Mouse (Mus musculus) liver, embryonic 15.5 days (tissue): ENCODE measurements around the gene Btla. TPM values are rescaled to one million over a fixed set of nuclear protein-coding genes. Genes with fewer than 3 reads are reported as not detected.

Source experiments
- ATAC-seq: fragments of 200-750 bp; cut with Nextera tagmentation; 2 replicates; pipeline ENCODE4 v1.8.0; 2017; ENCODE audit warnings: moderate number of reproducible peaks, mild to moderate bottlenecking, moderate library complexity; ENCODE audit not compliant: insufficient read depth
- H3K27ac ChIP-seq: fragments of 300-500 bp; sonication (generic); replicated peaks from 2 replicates; pipeline ENCODE4 v1.5.1; 2015; ENCODE audit warnings: mild to moderate bottlenecking, inconsistent platforms
- H3K27me3 ChIP-seq: fragments of 300-500 bp; sonication (generic); 2 replicates; pipeline ENCODE4 v1.6.1; 2015; ENCODE audit warnings: mild to moderate bottlenecking, inconsistent platforms
- H3K36me3 ChIP-seq: fragments of 300-500 bp; sonication (generic); replicated peaks from 2 replicates; pipeline ENCODE4 v1.6.1; 2015; ENCODE audit warnings: moderate library complexity, mild to moderate bottlenecking, inconsistent platforms
- H3K4me1 ChIP-seq: fragments of 300-500 bp; sonication (generic); replicated peaks from 2 replicates; pipeline ENCODE4 v1.6.1; 2015; ENCODE audit warnings: inconsistent platforms
- H3K4me2 ChIP-seq: fragments of 300-500 bp; sonication (generic); 2 replicates; pipeline ENCODE4 v1.6.1; 2015; ENCODE audit warnings: moderate library complexity, mild to moderate bottlenecking, inconsistent platforms
- H3K4me3 ChIP-seq: fragments of 300-500 bp; sonication (generic); replicated peaks from 2 replicates; pipeline ENCODE4 v1.5.1; 2015; ENCODE audit warnings: mild to moderate bottlenecking, inconsistent platforms
- H3K9ac ChIP-seq: fragments of 300-500 bp; sonication (generic); 2 replicates; pipeline ENCODE4 v1.6.1; 2015; ENCODE audit warnings: moderate library complexity, mild to moderate bottlenecking, inconsistent platforms
- H3K9me3 ChIP-seq: fragments of 300-500 bp; sonication (generic); replicated peaks from 2 replicates; pipeline ENCODE4 v1.6.1; 2016; ENCODE audit warnings: inconsistent platforms
- WGBS: fragments of 180-500 bp; shearing (Covaris S2); methylation state at CpG from one replicate; pipeline ENCODE4 v1.1.7; 2015; ENCODE audit warnings: mixed read lengths; ENCODE audit not compliant: insufficient replicate concordance; 5-methylcytosine and 5-hydroxymethylcytosine counted together
- polyA plus RNA-seq: library from polyadenylated mRNA; unstranded; fragments of >200 nt; fragmentation: Nextera tagmentation; extraction: Ambion mirVana; gene quantifications from 2 replicates; pipeline ENCODE4 v1.2.1, GENCODE M21; 2015

Gene Btla
- polyA plus RNA-seq, 1 experiment from 2014 or later, result 0.56 TPM

DNA sequence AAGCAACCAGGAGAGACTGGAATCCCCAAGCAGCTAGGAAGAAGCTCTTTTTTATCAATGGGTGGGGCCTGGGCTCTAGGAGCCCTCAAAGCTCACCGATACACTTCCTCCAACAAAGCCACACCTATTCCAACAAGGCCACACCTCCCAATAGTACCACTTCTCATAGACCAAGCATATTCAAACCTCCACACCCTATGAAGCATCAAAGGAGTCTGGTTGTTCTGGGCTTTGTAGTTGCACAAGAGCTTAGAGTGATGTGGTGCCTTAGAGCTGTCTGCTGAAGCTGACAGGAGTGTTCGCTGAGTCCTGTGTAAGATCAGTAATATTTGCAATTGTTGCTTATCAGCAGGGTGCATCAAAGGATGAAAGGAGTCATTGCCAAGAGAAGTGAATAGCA, 37.2 kb downstream of the Btla start:
- ATAC-seq, result no peak
- Histone ChIP-seq H3K4me2 (no peak overlapping the region), H3K36me3 (no peaks in the 10 kb centered on the region), H3K27ac (no peak overlapping the region), H3K27me3 (no peaks in the 10 kb centered on the region), H3K4me1 (no peaks in the 10 kb centered on the region), H3K4me3 (no peak overlapping the region), H3K9me3 (no peaks in the 10 kb centered on the region), H3K9ac (no peak overlapping the region)
- WGBS, result 61% methylated on average over 2 of the region's 2 CpGs

DNA sequence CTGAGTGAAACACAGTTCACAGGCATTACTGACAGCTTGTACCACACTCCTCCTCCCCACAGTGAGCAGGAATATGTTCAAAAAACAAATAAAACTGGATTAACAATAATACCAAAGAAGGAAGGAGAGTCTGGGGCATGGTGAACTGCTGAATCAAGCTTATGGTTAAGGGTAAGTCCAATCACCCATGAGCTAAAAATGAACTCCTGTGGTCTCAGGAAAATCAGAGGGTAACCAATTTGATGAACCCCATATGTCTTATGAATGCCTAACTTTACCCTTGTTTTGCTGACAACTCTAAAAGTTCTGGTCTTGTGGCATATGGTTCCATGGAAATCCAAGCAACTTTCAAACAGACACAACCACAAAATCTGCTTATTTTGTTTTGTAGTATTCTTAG, 37.9 kb downstream of the Btla start:
- H3K9me3 ChIP-seq, result no peaks in the 10 kb centered on the region
- no peak overlapping the region for H3K9ac ChIP-seq
- no peaks in the 10 kb centered on the region for H3K27me3 ChIP-seq
- no peak overlapping the region for H3K4me2 ChIP-seq
- H3K36me3 ChIP-seq, result no peaks in the 10 kb centered on the region
- no peaks in the 10 kb centered on the region for H3K4me1 ChIP-seq
- H3K27ac ChIP-seq, result no peak overlapping the region
- H3K4me3 ChIP-seq, result no peak overlapping the region
- ATAC-seq, result no peak

DNA sequence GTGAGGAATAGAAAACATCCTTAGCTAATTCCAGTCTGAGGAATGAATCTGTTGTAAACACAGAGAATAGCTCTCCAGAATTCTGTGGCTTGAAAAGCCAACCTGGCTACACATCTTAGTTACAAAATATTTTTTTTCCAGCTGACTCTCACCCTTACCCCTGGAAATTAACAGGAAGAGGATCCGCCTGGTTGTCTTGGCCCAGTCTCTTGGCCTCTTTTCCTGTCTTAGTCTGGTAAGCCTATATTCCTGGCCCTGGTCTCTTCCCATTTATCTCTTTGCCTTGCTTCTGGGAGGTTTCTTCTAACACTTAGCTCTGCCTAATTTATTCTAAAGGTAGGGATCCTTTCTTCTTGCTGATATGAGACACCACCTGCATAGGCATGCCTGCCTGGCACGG, 45.8 kb downstream of the Btla start:
- no peaks in the 10 kb centered on the region for H3K36me3 ChIP-seq
- no peak overlapping the region for H3K4me3 ChIP-seq
- H3K4me1 ChIP-seq, result no peaks in the 10 kb centered on the region
- ATAC-seq, result no peak
- H3K9ac ChIP-seq, result no peak overlapping the region
- no peaks in the 10 kb centered on the region for H3K27me3 ChIP-seq
- H3K27ac ChIP-seq, result no peak overlapping the region
- H3K4me2 ChIP-seq, result no peak overlapping the region
- no peaks in the 10 kb centered on the region for H3K9me3 ChIP-seq
- 54% methylated on average over 2 of the region's 2 CpGs for WGBS

DNA sequence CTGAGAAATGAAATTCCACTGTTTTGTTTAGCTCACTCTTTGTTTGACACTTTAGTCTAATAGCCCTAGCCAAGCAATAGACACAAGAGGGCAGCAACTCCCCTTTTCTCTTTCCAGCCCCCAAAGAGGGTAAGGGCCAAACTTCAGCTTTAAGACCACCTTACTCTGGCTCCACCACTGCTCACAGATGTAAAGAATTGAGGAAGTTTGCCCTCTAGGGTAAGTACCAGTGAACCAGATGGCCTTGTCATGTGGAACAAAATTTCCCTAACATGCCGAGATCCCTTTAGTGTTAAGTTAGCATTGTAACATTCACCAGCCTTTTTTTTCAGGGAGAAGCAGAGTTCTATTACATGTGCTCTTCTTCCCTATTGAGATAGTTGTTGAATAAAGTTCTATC, 59.0 kb downstream of the Btla start:
- Histone ChIP-seq H3K9me3 (no peaks in the 10 kb centered on the region), H3K9ac (no peak overlapping the region), H3K27me3 (no peaks in the 10 kb centered on the region), H3K27ac (no peak overlapping the region), H3K4me1 (no peaks in the 10 kb centered on the region), H3K36me3 (no peaks in the 10 kb centered on the region), H3K4me2 (no peak overlapping the region), H3K4me3 (no peak overlapping the region)
- WGBS, result 35% methylated on average over 1 of the region's 1 CpGs
- ATAC-seq, result no peak

DNA sequence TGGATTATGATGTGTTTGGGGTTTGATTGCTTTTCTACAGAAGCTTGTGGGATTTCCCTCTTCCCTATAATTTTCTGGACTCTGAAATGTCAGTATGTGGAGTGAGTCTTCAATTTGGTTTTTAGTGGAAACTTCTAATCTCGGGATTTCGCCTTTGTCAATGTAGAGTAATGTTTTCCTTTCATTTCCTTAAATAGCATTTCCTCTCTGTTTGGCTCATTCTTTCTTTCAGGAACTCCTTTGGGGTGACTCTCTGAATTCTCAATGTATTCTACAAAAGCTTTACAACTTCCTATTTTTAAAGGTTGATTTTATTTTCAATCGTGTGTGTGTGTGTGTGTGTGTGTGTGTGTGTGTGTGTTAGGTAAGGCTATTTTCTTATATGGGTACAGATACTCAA, 73.7 kb downstream of the Btla start:
- Histone ChIP-seq H3K4me2 (no peak overlapping the region), H3K4me1 (no peaks in the 10 kb centered on the region), H3K9me3 (no peaks in the 10 kb centered on the region), H3K36me3 (no peaks in the 10 kb centered on the region), H3K9ac (no peak overlapping the region), H3K27me3 (no peaks in the 10 kb centered on the region), H3K27ac (no peak overlapping the region), H3K4me3 (no peak overlapping the region)
- WGBS, result 31% methylated on average over 3 of the region's 3 CpGs
- ATAC-seq, result no peak

Other genes with a start within 250 kb of the Btla start
- 9.7 TPM in 2 replicates for gene Ccdc80, start 130.9 kb upstream of the Btla start, polyA plus RNA-seq
- 6.1 and 6.6 TPM in 2 replicates for gene Slc35a5, start 65.6 kb upstream of the Btla start, polyA plus RNA-seq
- gene Atg3, start 65.5 kb upstream of the Btla start, polyA plus RNA-seq, result 16.2 and 17.1 TPM in 2 replicates
- 0.52 and 0.84 TPM in 2 replicates for gene Cd200, start 184.7 kb downstream of the Btla start, polyA plus RNA-seq